Mouse (Mus musculus) neural tube, embryonic 14.5 days (tissue): ENCODE measurements around the gene Hvcn1. TPM values are rescaled to one million over a fixed set of nuclear protein-coding genes. Genes with fewer than 3 reads are reported as not detected.
A peak's percentile ranks its signal among the peaks of the same experiment; 100 is the strongest.

Experiments used
- ATAC-seq: fragments of 200-750 bp; cut with Nextera tagmentation; 2 replicates; pipeline ENCODE4 v1.8.0; 2017; ENCODE audit warnings: low read depth, mild to moderate bottlenecking, moderate TSS enrichment, moderate library complexity
- H3K27ac ChIP-seq: fragments of 300-500 bp; sonication (generic); 2 replicates; pipeline ENCODE4 v1.5.1; 2014; ENCODE audit warnings: low read depth, mild to moderate bottlenecking, control low read depth, low read length, moderate library complexity, mixed read lengths
- H3K27me3 ChIP-seq: fragments of 300-500 bp; sonication (generic); 2 replicates; pipeline ENCODE4 v1.6.1; 2014; ENCODE audit warnings: low read length; ENCODE audit not compliant: control insufficient read depth, insufficient read depth
- H3K36me3 ChIP-seq: fragments of 300-500 bp; sonication (generic); 2 replicates; pipeline ENCODE4 v1.6.1; 2014; ENCODE audit warnings: low read length, mixed read lengths; ENCODE audit not compliant: control insufficient read depth, insufficient read depth
- H3K4me1 ChIP-seq: fragments of 300-500 bp; sonication (generic); 2 replicates; pipeline ENCODE4 v1.6.1; 2014; ENCODE audit warnings: low read length; ENCODE audit not compliant: control insufficient read depth, insufficient read depth
- H3K4me2 ChIP-seq: fragments of 300-500 bp; sonication (generic); 2 replicates; pipeline ENCODE4 v1.6.1; 2014; ENCODE audit warnings: mild to moderate bottlenecking, low read depth, low read length, control low read depth
- H3K4me3 ChIP-seq: fragments of 300-500 bp; sonication (generic); 2 replicates; pipeline ENCODE4 v1.5.1; 2014; ENCODE audit warnings: low read depth, low read length, control low read depth, mixed read lengths
- H3K9ac ChIP-seq: fragments of 300-500 bp; sonication (generic); replicated peaks from 2 replicates; pipeline ENCODE4 v1.6.1; 2014; ENCODE audit warnings: low read depth, mild to moderate bottlenecking, control low read depth, low read length, mixed read lengths
- H3K9me3 ChIP-seq: fragments of 300-500 bp; sonication (generic); 2 replicates; pipeline ENCODE4 v1.6.1; 2016; ENCODE audit warnings: low read length; ENCODE audit not compliant: control insufficient read depth
- WGBS: fragments of 180-500 bp; shearing (Covaris S2); extraction: QIAGEN DNeasy Blood & Tissue Kit; methylation state at CpG from one replicate; pipeline ENCODE4 v1.1.7; 2014; 5-methylcytosine and 5-hydroxymethylcytosine counted together
- polyA plus RNA-seq: library from polyadenylated mRNA; unstranded; fragments of >200 nt; fragmentation: Nextera tagmentation; extraction: Ambion mirVana; gene quantifications from 2 replicates; pipeline ENCODE4 v1.2.1, GENCODE M21; 2014

Gene Hvcn1
- polyA plus RNA-seq, 1 experiment from 2014 or later, result 0.72 TPM

GRCm38 (mm10) chr5:122283828-122284182 lies 77.2 kb downstream of the Hvcn1 start:
- ATAC-seq, result no peak
- Histone ChIP-seq H3K4me2 (no peak overlapping the region), H3K27ac (no peak overlapping the region; the same call in 1 of the 2 replicates), H3K4me1 (peaks cover 12% of the 10 kb centered on the region), H3K9ac (no peak overlapping the region), H3K27me3 (peaks cover 3% of the 10 kb centered on the region), H3K9me3 (no peaks in the 10 kb centered on the region), H3K4me3 (no peak overlapping the region), H3K36me3 (no peaks in the 10 kb centered on the region)
- WGBS, result 24% methylated on average over 2 of the region's 2 CpGs

GRCm38 (mm10) chr5:122284183-122285028 lies 77.8 kb downstream of the Hvcn1 start, which contains the start of gene Pptc7:
Gene Pptc7, plus strand, starts transcription at chr5:122284365.
- H3K4me2 ChIP-seq, result peak within 1 kb of the TSS; percentile 89
- peak within 1 kb of the TSS; percentile 88 for H3K27ac ChIP-seq
- peak; percentile 95 for ATAC-seq
- under 1% methylated on average over 90 of the region's 114 CpGs for WGBS
- peaks cover 12% of the 10 kb centered on the region for H3K4me1 ChIP-seq
- H3K9ac ChIP-seq, result peak within 1 kb of the TSS; percentile 94
- no peaks in the 10 kb centered on the region for H3K9me3 ChIP-seq
- peaks cover 3% of the 10 kb centered on the region for H3K27me3 ChIP-seq
- H3K4me3 ChIP-seq, result peak within 1 kb of the TSS; percentile 93
- H3K36me3 ChIP-seq, result no peaks in the 10 kb centered on the region

GRCm38 (mm10) chr5:122285029-122285766 lies 78.6 kb downstream of the Hvcn1 start:
- Histone ChIP-seq H3K4me3 (peak overlapping the region; percentile 93), H3K9ac (peak overlapping the region; percentile 94), H3K27me3 (peaks cover 2% of the 10 kb centered on the region), H3K36me3 (no peaks in the 10 kb centered on the region), H3K4me2 (peak overlapping the region; percentile 89), H3K27ac (peak overlapping the region; percentile 88), H3K4me1 (peaks cover 12% of the 10 kb centered on the region), H3K9me3 (no peaks in the 10 kb centered on the region)
- WGBS, result under 1% methylated on average over 32 of the region's 34 CpGs
- ATAC-seq, result peak; percentile 19; the same call in 1 of the 2 replicates

GRCm38 (mm10) chr5:122285767-122286150 lies 79.2 kb downstream of the Hvcn1 start:
- WGBS, result 54% methylated on average over 7 of the region's 7 CpGs
- Histone ChIP-seq H3K9ac (no peak overlapping the region; the same call in 1 of the 2 replicates), H3K4me1 (peaks cover 12% of the 10 kb centered on the region), H3K4me3 (peak overlapping the region; percentile 93), H3K36me3 (no peaks in the 10 kb centered on the region), H3K4me2 (peak overlapping the region; percentile 89), H3K27me3 (no peaks in the 10 kb centered on the region; the same call in 1 of the 2 replicates), H3K9me3 (no peaks in the 10 kb centered on the region), H3K27ac (no peak overlapping the region)
- no peak for ATAC-seq

GRCm38 (mm10) chr5:122286191-122286590 lies 79.6 kb downstream of the Hvcn1 start:
- Histone ChIP-seq H3K36me3 (no peaks in the 10 kb centered on the region), H3K4me2 (no peak overlapping the region), H3K27me3 (no peaks in the 10 kb centered on the region; the same call in 1 of the 2 replicates), H3K4me3 (no peak overlapping the region), H3K9me3 (no peaks in the 10 kb centered on the region), H3K4me1 (peaks cover 12% of the 10 kb centered on the region), H3K27ac (no peak overlapping the region), H3K9ac (no peak overlapping the region)
- 89% methylated on average over 10 of the region's 10 CpGs for WGBS
- ATAC-seq, result no peak

GRCm38 (mm10) chr5:122287026-122287425 lies 80.4 kb downstream of the Hvcn1 start:
- no peak overlapping the region for H3K4me2 ChIP-seq
- no peak for ATAC-seq
- H3K36me3 ChIP-seq, result no peaks in the 10 kb centered on the region
- H3K9ac ChIP-seq, result no peak overlapping the region
- no peaks in the 10 kb centered on the region; the same call in 1 of the 2 replicates for H3K27me3 ChIP-seq
- WGBS, result 92% methylated on average over 4 of the region's 4 CpGs
- no peaks in the 10 kb centered on the region for H3K9me3 ChIP-seq
- H3K4me1 ChIP-seq, result peaks cover 12% of the 10 kb centered on the region
- H3K27ac ChIP-seq, result no peak overlapping the region
- no peak overlapping the region for H3K4me3 ChIP-seq

- Histone ChIP-seq H3K36me3 (no peaks in the 10 kb centered on the region), H3K4me3 (no peak overlapping the region), H3K27me3 (no peaks in the 10 kb centered on the region; the same call in 1 of the 2 replicates), H3K27ac (no peak overlapping the region), H3K4me2 (no peak overlapping the region), H3K9ac (no peak overlapping the region), H3K4me1 (peaks cover 15% of the 10 kb centered on the region), H3K9me3 (no peaks in the 10 kb centered on the region)
- no peak for ATAC-seq
- WGBS, result 94% methylated on average over 4 of the region's 4 CpGs
Measured at GRCm38 (mm10) chr5:122288147-122288811, 81.7 kb downstream of the Hvcn1 start.

- Histone ChIP-seq H3K4me1 (peaks cover 15% of the 10 kb centered on the region), H3K36me3 (no peaks in the 10 kb centered on the region), H3K4me3 (no peak overlapping the region), H3K27me3 (no peaks in the 10 kb centered on the region), H3K27ac (no peak overlapping the region), H3K9me3 (no peaks in the 10 kb centered on the region), H3K9ac (no peak overlapping the region), H3K4me2 (no peak overlapping the region)
- no peak for ATAC-seq
- WGBS, result 55% methylated on average over 6 of the region's 6 CpGs
Measured at GRCm38 (mm10) chr5:122291149-122291548, 84.5 kb downstream of the Hvcn1 start.
